Mouse (Mus musculus) activated CD4-positive, CD25-positive, alpha-beta regulatory T cell, adult 4 months (primary cell): ENCODE data around the gene Edem3. TPM values are rescaled to one million over a fixed set of nuclear protein-coding genes. Genes with fewer than 3 reads are reported as not detected.

Experiments used
- polyA plus RNA-seq, 2 experiments: library from polyadenylated mRNA; unstranded; fragments of 100-300 nt; shearing (Covaris generic); gene quantifications; one replicate each; pipeline ENCODE4 v1.2.1; 2017

The Edem3 gene
- polyA plus RNA-seq, 2 experiments from 2014 or later: 3.8 to 4.3 TPM

Other genes starting within 250 kb of the Edem3 start
- gene Fam129a, start 184.2 kb upstream of the Edem3 start, polyA plus RNA-seq: 10 to 100 TPM; 47.7 to 72.5 TPM